Mouse (Mus musculus) forebrain, embryonic 12.5 days (tissue): ENCODE measurements around the gene Smg5. TPM values are rescaled to one million over a fixed set of nuclear protein-coding genes. Genes with fewer than 3 reads are reported as not detected.

Experiments
- ATAC-seq: fragments of 200-750 bp; cut with Nextera tagmentation; 2 replicates; pipeline ENCODE4 v1.8.0; 2017; ENCODE audit warnings: moderate TSS enrichment; ENCODE audit not compliant: low FRiP score
- H3K27ac ChIP-seq: fragments of 300-500 bp; sonication (generic); 2 replicates; pipeline ENCODE4 v1.5.1; 2016; ENCODE audit warnings: mild to moderate bottlenecking
- H3K27me3 ChIP-seq: fragments of 300-500 bp; sonication (generic); 2 replicates; pipeline ENCODE4 v1.6.1; 2016; ENCODE audit warnings: mild to moderate bottlenecking
- H3K36me3 ChIP-seq: fragments of 300-500 bp; sonication (generic); replicated peaks from 2 replicates; pipeline ENCODE4 v1.6.1; 2016; ENCODE audit warnings: mild to moderate bottlenecking
- H3K4me1 ChIP-seq: fragments of 300-500 bp; sonication (generic); 2 replicates; pipeline ENCODE4 v1.6.1; 2016
- H3K4me2 ChIP-seq: fragments of 300-500 bp; sonication (generic); 2 replicates; pipeline ENCODE4 v1.6.1; 2016; ENCODE audit warnings: mild to moderate bottlenecking, moderate library complexity
- H3K4me3 ChIP-seq: fragments of 300-500 bp; sonication (generic); replicated peaks from 2 replicates; pipeline ENCODE4 v1.5.1; 2016; ENCODE audit warnings: mild to moderate bottlenecking
- H3K9ac ChIP-seq: fragments of 300-500 bp; sonication (generic); 2 replicates; pipeline ENCODE4 v1.6.1; 2016; ENCODE audit warnings: mild to moderate bottlenecking
- H3K9me3 ChIP-seq: fragments of 300-500 bp; sonication (generic); 2 replicates; pipeline ENCODE4 v1.6.1; 2016
- WGBS: fragments of 180-500 bp; shearing (Covaris S2); methylation state at CpG from one replicate; pipeline ENCODE4 v1.1.7; 2016; 5-methylcytosine and 5-hydroxymethylcytosine counted together
- polyA plus RNA-seq: library from polyadenylated mRNA; unstranded; fragments of >200 nt; fragmentation: Nextera tagmentation; extraction: Ambion mirVana; gene quantifications from 2 replicates; pipeline ENCODE4 v1.2.1, GENCODE M21; 2016

Smg5 gene
- polyA plus RNA-seq, 1 experiment from 2014 or later, result 81.2 TPM

GRCm38 (mm10) chr3:88409741-88410644 is 73.9 kb downstream of the Smg5 start, which contains the start of gene Pmf1:
Gene Pmf1, minus strand, starts transcription at chr3:88410331.
- Histone ChIP-seq H3K36me3 (peaks cover 32% of the 10 kb centered on the region), H3K27me3 (no peaks in the 10 kb centered on the region), H3K4me2 (peak within 1 kb of the TSS; percentile 65), H3K9ac (peak within 1 kb of the TSS; percentile 81), H3K4me3 (peak within 1 kb of the TSS; percentile 68), H3K4me1 (peaks cover 31% of the 10 kb centered on the region), H3K27ac (peak within 1 kb of the TSS; percentile 90), H3K9me3 (no peaks in the 10 kb centered on the region)
- WGBS, result under 1% methylated on average over 54 of the region's 54 CpGs
- peak; percentile 92 for ATAC-seq

- 24% methylated on average over 7 of the region's 7 CpGs for WGBS
- H3K27ac ChIP-seq, result peak overlapping the region; percentile 90
These were observed 74.6 kb downstream of the Smg5 start for GRCm38 (mm10) chr3:88410645-88411031.

GRCm38 (mm10) chr3:88411681-88412080 is 75.6 kb downstream of the Smg5 start:
- H3K27me3 ChIP-seq, result no peaks in the 10 kb centered on the region
- peaks cover 48% of the 10 kb centered on the region for H3K36me3 ChIP-seq
- no peak for ATAC-seq
- no peak overlapping the region for H3K27ac ChIP-seq
- peaks cover 28% of the 10 kb centered on the region for H3K4me1 ChIP-seq
- WGBS, result 93% methylated on average over 4 of the region's 4 CpGs
- no peak overlapping the region for H3K9ac ChIP-seq
- H3K4me3 ChIP-seq, result no peak overlapping the region
- no peak overlapping the region for H3K4me2 ChIP-seq
- no peaks in the 10 kb centered on the region for H3K9me3 ChIP-seq

More at GRCm38 (mm10) chr3:88410645-88411031, 74.6 kb downstream of the Smg5 start:
- peak; percentile 9; the same call in 1 of the 2 replicates for ATAC-seq
- Histone ChIP-seq H3K36me3 (peaks cover 38% of the 10 kb centered on the region), H3K9me3 (no peaks in the 10 kb centered on the region), H3K4me1 (peaks cover 31% of the 10 kb centered on the region), H3K4me2 (peak overlapping the region; percentile 65), H3K9ac (peak overlapping the region; percentile 81; the same call in 1 of the 2 replicates), H3K27me3 (no peaks in the 10 kb centered on the region), H3K4me3 (peak overlapping the region; percentile 68)

Other genes starting within 250 kb of the Smg5 start
- gene Mef2d, start 193.9 kb upstream of the Smg5 start, polyA plus RNA-seq, result 17.7 and 20.3 TPM in 2 replicates
- gene Rhbg, start 81.6 kb upstream of the Smg5 start, polyA plus RNA-seq, result 0.28 TPM in 1 of 2 replicates, not detected in the other
- gene Gm38392, start 49.0 kb upstream of the Smg5 start, polyA plus RNA-seq, result 0.31 TPM in 1 of 2 replicates, not detected in the other
- 11.4 and 11.7 TPM in 2 replicates for gene Tsacc, start 39.3 kb upstream of the Smg5 start, polyA plus RNA-seq
- gene Cct3, start 39.1 kb upstream of the Smg5 start, polyA plus RNA-seq, result 627 and 646 TPM in 2 replicates
- gene Glmp, start 11.2 kb upstream of the Smg5 start, polyA plus RNA-seq, result 86.7 and 87.5 TPM in 2 replicates
- gene Tmem79, start 112 bp upstream of the Smg5 start, polyA plus RNA-seq, result 1.9 and 3.3 TPM in 2 replicates
- gene Paqr6, start 28.3 kb downstream of the Smg5 start, polyA plus RNA-seq, result 1.0 and 1.6 TPM in 2 replicates
- gene Bglap3, start 36.5 kb downstream of the Smg5 start, polyA plus RNA-seq, result 0.18 TPM in 1 of 2 replicates, not detected in the other
- gene Bglap2, start 42.4 kb downstream of the Smg5 start, polyA plus RNA-seq, result not detected in 2 replicates
- not detected in 2 replicates for gene Bglap, start 48.2 kb downstream of the Smg5 start, polyA plus RNA-seq
- 119 and 120 TPM in 2 replicates for gene Pmf1, start 74.1 kb downstream of the Smg5 start, polyA plus RNA-seq
- 22.7 and 24.9 TPM in 2 replicates for gene Slc25a44, start 88.9 kb downstream of the Smg5 start, polyA plus RNA-seq
- gene Sema4a, start 124.9 kb downstream of the Smg5 start, polyA plus RNA-seq, result 15.3 and 16.0 TPM in 2 replicates
- gene Lmna, start 173.7 kb downstream of the Smg5 start, polyA plus RNA-seq, result 23.2 and 25.8 TPM in 2 replicates
- gene Mex3a, start 196.1 kb downstream of the Smg5 start, polyA plus RNA-seq, result 51.0 and 53.2 TPM in 2 replicates
- 0.82 and 1.2 TPM in 2 replicates for gene Rab25, start 212.0 kb downstream of the Smg5 start, polyA plus RNA-seq
- gene Lamtor2, start 216.8 kb downstream of the Smg5 start, polyA plus RNA-seq, result 137 and 138 TPM in 2 replicates
- gene Ubqln4, start 217.5 kb downstream of the Smg5 start, polyA plus RNA-seq, result 64.1 and 64.4 TPM in 2 replicates
- 118 and 135 TPM in 2 replicates for gene Ssr2, start 239.6 kb downstream of the Smg5 start, polyA plus RNA-seq